Mouse (Mus musculus): Measurements from ENCODE around the gene Pafah1b3.

Pafah1b3 gene

DNA sequence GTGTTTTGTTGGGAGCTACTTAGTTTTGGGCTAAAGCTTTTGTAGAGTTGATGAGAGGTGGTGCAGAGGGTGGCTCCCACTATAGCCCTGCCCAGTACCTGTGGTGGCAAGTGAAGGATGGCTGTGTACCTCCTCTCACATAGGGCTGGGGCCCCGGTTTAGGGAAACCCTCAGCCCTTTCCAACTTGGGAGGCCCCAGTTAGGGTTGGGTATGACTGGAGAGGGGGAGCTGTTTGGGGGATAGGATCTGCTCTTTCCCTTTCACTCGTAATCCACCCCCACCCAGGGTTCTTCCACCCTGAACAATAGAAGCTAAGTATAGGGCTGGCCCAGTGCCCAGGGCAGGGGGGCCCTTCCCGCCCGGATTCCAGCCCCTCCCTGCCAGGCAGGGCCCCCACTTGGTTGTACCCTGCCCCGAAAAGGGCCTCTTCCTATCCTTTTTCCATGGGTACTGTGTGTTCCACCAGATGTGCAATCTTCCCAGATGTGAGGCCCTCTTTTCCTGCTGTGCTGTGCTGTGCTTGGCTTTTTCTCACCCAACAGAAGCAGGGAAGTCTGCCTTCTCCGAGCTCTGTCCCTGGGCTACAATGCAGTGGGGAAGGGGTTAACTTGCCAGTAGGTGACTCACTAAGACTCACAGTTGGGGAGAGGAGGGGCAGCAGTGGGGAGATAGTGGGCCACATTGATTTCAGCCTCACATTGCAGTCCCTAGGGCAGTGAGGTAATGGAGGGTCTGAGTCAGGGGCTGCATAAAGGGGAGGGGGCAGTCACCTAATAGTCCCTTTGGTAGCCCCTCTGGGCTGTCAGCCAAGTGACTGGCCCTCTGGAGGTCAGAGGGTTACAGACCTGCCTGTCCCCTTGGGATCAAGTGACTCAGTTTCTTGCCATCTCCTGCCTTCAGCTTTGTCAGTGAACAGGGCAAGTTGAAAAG lies 17.7 kb downstream of the Pafah1b3 start:
- DNase-seq: peak; percentile 70 to 73

DNA sequence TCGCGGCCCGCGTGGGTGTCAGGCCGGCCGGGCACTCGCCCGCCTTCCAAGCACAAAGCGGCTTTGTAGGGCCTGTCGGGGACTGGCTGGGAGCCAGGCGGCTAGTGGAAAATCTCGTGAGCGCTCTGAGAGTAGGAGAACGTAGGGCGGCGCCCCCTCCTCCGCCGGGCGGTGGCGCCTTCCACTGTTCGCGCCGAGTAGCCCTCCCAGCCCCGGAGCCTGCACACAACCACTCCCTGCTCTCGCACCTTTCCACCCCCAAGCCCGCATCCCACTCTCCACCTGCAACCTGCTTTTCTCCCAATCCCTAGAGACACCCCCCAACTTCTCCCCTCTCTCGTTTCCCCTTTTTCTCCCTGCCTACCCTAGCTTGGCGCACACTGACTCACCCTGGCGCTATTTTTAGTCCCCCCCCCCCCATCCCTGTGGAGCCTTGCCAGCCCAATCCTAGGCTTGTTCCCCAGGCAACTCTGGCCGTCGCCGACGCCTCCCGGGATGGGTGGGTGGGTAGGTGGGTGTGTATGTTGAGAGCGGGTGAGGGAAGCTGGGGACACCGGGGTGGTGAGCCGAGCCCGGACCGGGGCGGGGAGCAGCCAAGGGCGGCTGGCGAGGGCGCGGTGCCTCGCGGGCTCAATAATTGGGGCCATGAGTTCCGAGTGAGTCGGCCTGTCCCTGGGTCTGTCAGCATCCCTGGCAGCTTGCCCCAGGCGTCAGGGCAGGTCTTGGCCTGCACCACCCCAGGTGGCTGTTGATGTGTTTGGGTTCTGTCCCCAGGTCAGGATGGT lies 18.5 kb downstream of the Pafah1b3 start:
- peak; percentile 94 to 95 for DNase-seq

GRCm38 (mm10) chr7:25278341-25279075 lies 19.3 kb downstream of the Pafah1b3 start:
- DNase-seq: peak; percentile 84 to 90

DNA sequence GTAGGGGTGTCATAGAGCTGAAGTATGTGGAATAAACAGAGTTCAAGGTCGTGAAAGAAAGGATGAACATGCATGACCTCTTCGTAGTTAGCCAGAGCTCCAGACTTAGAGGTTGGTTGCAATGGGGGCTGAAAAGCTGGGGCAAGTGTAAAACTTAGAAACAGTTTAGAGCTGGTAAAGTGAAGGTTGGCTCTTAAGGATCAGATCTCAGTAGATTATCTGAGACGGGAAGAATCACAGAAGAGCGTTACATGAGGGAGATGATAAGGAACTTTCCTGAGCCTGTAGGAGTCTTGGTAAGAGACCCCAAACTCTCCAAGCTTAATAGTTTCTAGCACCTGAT lies 19.8 kb downstream of the Pafah1b3 start:
- no peak for DNase-seq

DNA sequence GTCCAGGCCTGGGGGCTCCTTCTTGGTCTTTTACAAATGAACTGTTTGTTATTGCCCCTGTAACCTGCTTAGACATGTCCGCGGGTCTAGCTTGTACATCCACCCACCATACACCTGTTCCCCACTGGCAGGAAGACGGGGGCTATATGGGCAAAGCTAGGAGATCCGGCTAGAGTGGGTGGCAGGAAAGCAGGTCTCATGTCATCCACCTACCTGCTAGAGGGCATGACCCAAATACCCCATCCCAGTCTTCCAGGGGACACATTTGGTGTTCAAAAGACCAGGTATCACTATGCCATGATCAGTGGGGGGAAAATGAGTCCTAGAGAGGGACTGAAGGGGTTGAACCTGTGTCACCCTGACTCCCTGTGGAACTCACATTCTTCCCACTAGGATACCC lies 20.4 kb downstream of the Pafah1b3 start:
- DNase-seq: no peak

DNA sequence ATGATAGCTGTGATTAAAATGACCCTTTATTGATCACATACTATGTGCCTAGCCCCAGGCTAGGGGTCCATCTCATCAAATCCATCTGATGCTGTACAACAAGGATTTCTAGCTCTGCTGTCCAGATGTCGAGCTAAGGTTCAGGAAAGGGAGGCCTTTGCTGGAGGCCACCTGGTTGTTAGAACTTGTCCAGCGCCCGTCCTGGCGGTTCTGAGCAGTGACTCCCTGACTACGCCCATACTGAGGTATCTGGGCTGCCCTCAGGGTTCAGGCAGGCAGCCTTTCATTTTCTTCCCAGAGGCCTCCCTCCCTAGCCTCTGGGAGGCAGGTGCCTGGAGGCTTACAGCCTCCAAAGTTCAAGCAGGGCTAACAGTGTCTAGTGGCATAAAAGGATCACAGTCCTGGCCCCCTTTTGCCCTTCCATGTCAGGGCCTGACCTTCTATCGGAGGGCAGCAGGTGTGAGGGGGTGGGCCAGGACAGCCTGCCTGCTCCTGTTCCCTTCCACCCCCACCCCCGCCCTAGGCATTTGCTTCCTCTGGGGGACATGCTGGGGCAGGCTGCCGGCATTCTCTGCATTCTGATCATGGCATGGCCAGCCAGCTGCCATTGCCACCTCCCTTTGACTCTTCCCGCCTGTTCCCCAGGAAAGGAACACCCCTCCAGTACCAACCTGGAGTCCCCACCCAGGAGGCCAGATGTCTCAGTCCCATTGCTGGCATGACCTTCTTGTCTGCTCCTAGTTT lies 22.1 kb downstream of the Pafah1b3 start:
- DNase-seq: no peak

GRCm38 (mm10) chr7:25274996-25275395 lies 22.8 kb downstream of the Pafah1b3 start:
- no peak for DNase-seq

GRCm38 (mm10) chr7:25274571-25274970 lies 23.2 kb downstream of the Pafah1b3 start:
- no peak for DNase-seq

- DNase-seq: no peak
Measured at GRCm38 (mm10) chr7:25273259-25274241, 24.2 kb downstream of the Pafah1b3 start.

DNA sequence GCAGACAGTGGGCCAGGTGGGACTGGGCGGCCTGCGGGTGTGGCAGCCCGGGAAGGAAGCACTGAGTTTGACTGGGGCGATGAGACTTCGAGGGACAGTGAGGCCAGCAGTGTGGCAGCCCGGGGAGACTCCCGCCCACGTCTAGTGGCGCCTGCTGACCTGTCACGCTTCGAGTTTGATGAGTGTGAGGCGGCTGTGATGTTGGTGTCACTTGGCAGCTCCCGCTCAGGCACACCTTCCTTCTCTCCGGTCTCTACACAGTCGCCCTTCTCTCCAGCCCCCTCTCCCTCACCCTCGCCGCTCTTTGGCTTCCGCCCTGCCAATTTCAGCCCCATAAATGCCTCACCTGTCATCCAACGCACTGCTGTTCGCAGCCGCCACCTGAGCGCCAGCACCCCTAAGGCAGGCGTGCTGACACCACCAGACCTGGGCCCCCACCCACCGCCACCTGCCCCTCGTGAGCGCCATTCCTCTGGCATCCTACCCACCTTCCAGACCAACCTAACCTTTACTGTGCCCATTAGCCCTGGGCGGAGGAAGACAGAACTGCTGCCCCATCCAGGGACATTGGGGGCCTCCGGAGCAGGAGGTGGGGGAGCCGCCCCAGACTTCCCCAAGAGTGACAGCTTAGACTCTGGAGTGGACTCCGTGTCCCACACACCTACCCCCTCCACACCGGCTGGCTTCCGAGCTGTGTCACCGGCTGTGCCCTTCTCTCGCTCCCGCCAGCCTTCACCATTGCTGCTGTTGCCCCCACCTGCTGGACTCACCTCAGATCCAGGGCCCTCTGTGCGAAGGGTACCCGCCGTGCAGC lies 25.1 kb downstream of the Pafah1b3 start:
- DNase-seq: no peak

GRCm38 (mm10) chr7:25271651-25272444 lies 25.9 kb downstream of the Pafah1b3 start:
- no peak for DNase-seq

DNA sequence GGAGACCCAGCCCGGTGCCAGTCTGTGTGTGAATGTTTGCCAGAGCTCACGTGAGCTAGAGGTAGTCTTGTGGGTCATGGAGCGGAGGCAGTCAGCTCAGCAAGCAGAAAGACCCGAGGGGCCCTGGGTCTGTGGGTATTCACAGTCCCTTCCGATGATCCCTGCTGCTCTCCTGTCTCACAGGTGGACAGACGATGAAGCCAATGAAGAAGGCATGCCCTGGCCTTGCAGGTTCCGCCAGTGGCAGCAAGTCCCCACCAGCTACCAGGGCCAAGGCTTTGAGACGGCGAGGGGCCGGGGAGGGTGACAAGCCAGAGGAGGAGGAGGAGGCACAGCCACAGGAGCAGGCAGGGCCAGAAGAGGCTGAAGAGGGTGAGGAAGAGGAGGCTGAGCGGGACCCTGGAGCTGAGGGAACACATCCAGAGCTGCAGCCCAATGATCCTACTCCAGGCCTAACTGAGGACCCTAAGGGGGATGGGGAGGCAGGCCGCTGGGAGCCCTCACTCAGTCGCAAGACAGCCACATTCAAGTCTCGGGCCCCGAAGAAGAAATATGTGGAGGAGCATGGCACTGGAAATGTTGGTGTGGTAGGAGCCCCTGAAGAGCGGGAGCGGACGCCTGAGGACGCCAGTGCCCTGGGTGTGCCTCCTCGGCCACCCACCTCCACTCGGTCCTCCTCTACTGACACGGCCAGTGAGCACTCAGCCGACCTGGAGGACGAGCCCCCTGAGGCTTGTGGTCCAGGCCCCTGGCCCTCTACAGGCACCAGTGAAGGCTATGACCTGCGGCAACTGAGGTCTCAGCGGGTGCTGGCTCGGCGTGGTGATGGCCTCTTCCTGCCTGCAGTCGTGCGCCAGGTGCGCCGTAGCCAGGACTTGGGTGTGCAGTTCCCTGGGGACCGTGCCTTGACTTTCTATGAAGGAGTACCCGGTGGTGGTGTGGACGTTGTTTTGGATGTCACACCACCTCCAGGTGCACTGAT lies 26.8 kb downstream of the Pafah1b3 start:
- DNase-seq: no peak

DNA sequence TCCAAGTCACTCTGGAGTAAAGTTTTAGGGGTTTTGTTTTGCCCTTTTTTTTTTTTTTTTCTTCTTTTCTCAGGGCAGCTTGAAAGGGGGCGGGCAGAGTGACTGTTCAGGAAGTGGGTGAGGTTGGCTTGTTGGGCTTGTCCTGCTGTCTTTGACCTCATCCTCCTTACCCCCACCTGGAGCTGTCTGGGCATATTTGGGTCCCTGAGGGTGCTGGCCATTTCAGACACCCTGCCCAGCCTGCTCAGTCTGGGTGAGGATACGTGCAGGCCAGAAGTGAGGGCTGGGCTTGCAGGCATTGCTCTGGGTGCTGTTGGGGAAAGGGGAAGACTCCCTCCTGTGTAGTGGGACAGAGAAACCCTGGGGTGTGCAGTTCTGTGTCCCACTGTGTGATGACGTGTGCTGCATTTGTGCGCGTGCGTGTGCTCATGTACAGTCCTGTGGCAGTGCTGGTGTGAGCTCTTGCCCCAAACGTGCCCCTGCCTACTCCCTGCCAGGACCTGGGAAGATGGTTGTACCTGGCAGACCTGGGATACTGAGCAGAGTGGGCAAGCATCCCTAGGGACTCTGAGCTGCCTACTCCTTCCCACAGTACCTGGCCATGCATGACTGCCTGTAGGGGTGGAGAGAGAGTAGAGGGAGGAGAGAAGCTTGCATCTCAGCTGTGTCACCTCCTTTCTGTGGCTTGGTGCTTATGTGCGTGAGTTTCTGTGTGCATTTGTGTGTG lies 28.1 kb downstream of the Pafah1b3 start:
- DNase-seq: peak in 1 of 2 experiments; percentile 59

DNA sequence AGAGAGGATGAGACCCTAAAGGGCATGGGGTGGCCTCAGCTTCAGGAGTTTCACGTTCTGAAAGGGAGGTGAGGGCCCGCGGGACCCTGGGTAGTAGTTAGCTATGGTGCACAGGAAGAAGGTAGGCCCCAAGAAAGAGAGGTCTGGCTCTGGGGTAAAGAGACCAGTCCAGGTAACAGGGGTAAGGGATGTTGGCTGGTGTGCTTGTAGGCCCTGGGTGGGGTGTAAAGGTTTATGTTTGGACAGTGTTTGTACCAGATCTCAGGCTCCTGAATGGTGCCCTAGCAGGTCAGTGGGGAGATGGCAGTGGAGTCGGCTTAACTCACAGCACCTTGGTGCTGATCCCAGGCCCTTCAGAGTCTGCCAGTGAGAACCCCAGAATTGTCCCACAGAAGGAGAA lies 28.8 kb downstream of the Pafah1b3 start:
- no peak for DNase-seq

GRCm38 (mm10) chr7:25268588-25268987 lies 29.2 kb downstream of the Pafah1b3 start:
- no peak for DNase-seq

- DNase-seq: peak; percentile 99 to 100
Measured at GRCm38 (mm10) chr7:25267751-25268463, 29.9 kb downstream of the Pafah1b3 start.

- DNase-seq: peak; percentile 98 to 100
Measured at GRCm38 (mm10) chr7:25267301-25267750, 30.5 kb downstream of the Pafah1b3 start, which contains the start of gene Cic. Gene Cic, plus strand, starts transcription at chr7:25267704.

Data from kidney, postnatal 36 days (tissue).